Mouse (Mus musculus) gastrocnemius, adult 8-10 months (tissue): Measurements from ENCODE around the gene Tgfbi. TPM values are rescaled to one million over a fixed set of nuclear protein-coding genes. Genes with fewer than 3 reads are reported as not detected.

ENCODE experiments used
- DNase-seq, 2 experiments: peaks; one replicate each; pipeline ENCODE4 v3.0.0; 2022; ENCODE audit warnings: low spot score in 2 of 2
- total RNA-seq, 4 experiments: library from RNA; stranded (reverse); gene quantifications; 2 replicates each; pipeline ENCODE4 v1.2.4; 2022

The Tgfbi gene
- total RNA-seq, 4 experiments from 2014 or later: 3.8 to 15.6 (median 7.6) TPM

- DNase-seq: no peak
Measured at GRCm38 (mm10) chr13:56634139-56634615, 24.9 kb downstream of the Tgfbi start.

- DNase-seq: no peak
Measured at GRCm38 (mm10) chr13:56634920-56635319, 25.6 kb downstream of the Tgfbi start.

- no peak for DNase-seq
Measured at GRCm38 (mm10) chr13:56637027-56637426, 27.7 kb downstream of the Tgfbi start.

GRCm38 (mm10) chr13:56641746-56642145, 32.4 kb downstream of the Tgfbi start:
- no peak for DNase-seq

- DNase-seq: no peak
Measured at GRCm38 (mm10) chr13:56644031-56644430, 34.7 kb downstream of the Tgfbi start.

- no peak for DNase-seq
Measured at GRCm38 (mm10) chr13:56645744-56646143, 36.4 kb downstream of the Tgfbi start.

- peak in 1 of 2 experiments; percentile 48 for DNase-seq
Measured at GRCm38 (mm10) chr13:56647597-56648405, 38.5 kb downstream of the Tgfbi start.

GRCm38 (mm10) chr13:56650020-56650419, 40.7 kb downstream of the Tgfbi start:
- no peak for DNase-seq

- no peak for DNase-seq
Measured at GRCm38 (mm10) chr13:56652381-56652780, 43.1 kb downstream of the Tgfbi start.

GRCm38 (mm10) chr13:56654176-56654575, 44.9 kb downstream of the Tgfbi start:
- no peak for DNase-seq

- peak; percentile 57 to 65 for DNase-seq
Measured at GRCm38 (mm10) chr13:56657946-56658512, 48.7 kb downstream of the Tgfbi start.

- no peak for DNase-seq
Measured at GRCm38 (mm10) chr13:56658931-56659330, 49.6 kb downstream of the Tgfbi start.

- no peak for DNase-seq
Measured at GRCm38 (mm10) chr13:56661914-56662621, 52.7 kb downstream of the Tgfbi start.

GRCm38 (mm10) chr13:56664256-56665170, 55.2 kb downstream of the Tgfbi start:
- DNase-seq: no peak

GRCm38 (mm10) chr13:56671206-56671605, 61.9 kb downstream of the Tgfbi start:
- no peak for DNase-seq

GRCm38 (mm10) chr13:56677731-56678130, 68.4 kb downstream of the Tgfbi start:
- no peak for DNase-seq

GRCm38 (mm10) chr13:56678188-56678787, 69.0 kb downstream of the Tgfbi start:
- no peak for DNase-seq

GRCm38 (mm10) chr13:56678826-56679504, 69.6 kb downstream of the Tgfbi start:
- DNase-seq: no peak

GRCm38 (mm10) chr13:56681924-56682323, 72.6 kb downstream of the Tgfbi start:
- DNase-seq: no peak

GRCm38 (mm10) chr13:56682326-56682725, 73.0 kb downstream of the Tgfbi start:
- DNase-seq: peak; percentile 44 to 59
